Mouse (Mus musculus): Measurements from ENCODE around the gene Gpr137.
"Not testable (repeated sequence)": the region's sequence is repeated elsewhere in the genome, so short reads cannot be mapped to it uniquely, and the experiment has no call there.

Gpr137 gene

GRCm38 (mm10) chr19:6921647-6922567, 20.4 kb downstream of the Gpr137 start, which contains the start of gene Esrra:
TSS of gene Esrra (minus strand) at chr19:6921813.
- peak; percentile 100 for DNase-seq (ENCODE audit: low read depth)

GRCm38 (mm10) chr19:6920741-6921636, 21.3 kb downstream of the Gpr137 start:
- DNase-seq (ENCODE audit: low read depth) = peak; percentile 66

GRCm38 (mm10) chr19:6919876-6920740, 22.2 kb downstream of the Gpr137 start:
- no peak for DNase-seq (ENCODE audit: low read depth)

- DNase-seq (ENCODE audit: low read depth) = no peak
These were observed 22.8 kb downstream of the Gpr137 start for GRCm38 (mm10) chr19:6919431-6919830.

- DNase-seq (ENCODE audit: low read depth) = no peak
These were observed 24.0 kb downstream of the Gpr137 start for GRCm38 (mm10) chr19:6918321-6918720.

- DNase-seq (ENCODE audit: low read depth) = no peak
These were observed 25.8 kb downstream of the Gpr137 start for GRCm38 (mm10) chr19:6916496-6916895.

- no peak for DNase-seq (ENCODE audit: low read depth)
These were observed 27.0 kb downstream of the Gpr137 start for GRCm38 (mm10) chr19:6915276-6915675.

GRCm38 (mm10) chr19:6914540-6914939, 27.7 kb downstream of the Gpr137 start:
- no peak for DNase-seq (ENCODE audit: low read depth)

GRCm38 (mm10) chr19:6913991-6914390, 28.3 kb downstream of the Gpr137 start:
- DNase-seq (ENCODE audit: low read depth) = no peak

GRCm38 (mm10) chr19:6913036-6913435, 29.2 kb downstream of the Gpr137 start:
- no peak for DNase-seq (ENCODE audit: low read depth)

GRCm38 (mm10) chr19:6912205-6912970, 29.9 kb downstream of the Gpr137 start:
- DNase-seq (ENCODE audit: low read depth) = no peak

- DNase-seq (ENCODE audit: low read depth) = no peak
These were observed 30.9 kb downstream of the Gpr137 start for GRCm38 (mm10) chr19:6911101-6912074.

- DNase-seq (ENCODE audit: low read depth) = not testable (repeated sequence)
These were observed 32.0 kb downstream of the Gpr137 start for GRCm38 (mm10) chr19:6910306-6910705.

GRCm38 (mm10) chr19:6909507-6910289, 32.6 kb downstream of the Gpr137 start, which contains the start of the genes Trmt112 and Prdx5:
TSS of gene Trmt112 (plus strand) at chr19:6909698.
TSS of gene Prdx5 (minus strand) at chr19:6910106.
- peak; percentile 93 for DNase-seq (ENCODE audit: low read depth)

GRCm38 (mm10) chr19:6909021-6909420, 33.3 kb downstream of the Gpr137 start:
- no peak for DNase-seq (ENCODE audit: low read depth)

- no peak for DNase-seq (ENCODE audit: low read depth)
These were observed 34.3 kb downstream of the Gpr137 start for GRCm38 (mm10) chr19:6907811-6908540.

GRCm38 (mm10) chr19:6907094-6907493, 35.2 kb downstream of the Gpr137 start:
- DNase-seq (ENCODE audit: low read depth) = no peak

- no peak for DNase-seq (ENCODE audit: low read depth)
These were observed 36.1 kb downstream of the Gpr137 start for GRCm38 (mm10) chr19:6906199-6906598.

Data from naive thymus-derived CD4-positive, alpha-beta T cell, adult 2 months (primary cell).